Mouse (Mus musculus) bone marrow, adult 2 months (tissue): ENCODE results near the gene Il22ra1.

ENCODE experiments used
- CTCF ChIP-seq: fragments of 200-500 bp; IDR thresholded peaks from 2 replicates; pipeline ENCODE4 v1.5.1; 2011; ENCODE audit warnings: low read length, control low read depth; ENCODE audit not compliant: control insufficient read depth, insufficient read depth
- POLR2A ChIP-seq: fragments of 200-500 bp; IDR thresholded peaks from 2 replicates; pipeline ENCODE4 v1.6.1; 2011; ENCODE audit warnings: low read depth, mild to moderate bottlenecking, control low read depth, low read length, borderline replicate concordance; ENCODE audit not compliant: control insufficient read depth

- TF ChIP-seq CTCF (no peak), POLR2A (no peak)
Observed at GRCm38 (mm10) chr4:135710392-135710791, 17.6 kb upstream of the Il22ra1 start.
